Mouse (Mus musculus): ENCODE data around the gene Prkcg. TPM values are rescaled to one million over a fixed set of nuclear protein-coding genes. Genes with fewer than 3 reads are reported as not detected.

Gene Prkcg
- polyA plus RNA-seq (2014; fragmentation: Illumina TruSeq; extraction: RNeasy Lipid Tissue Mini Kit (QIAGEN cat#74804); ENCODE audit: low read depth, low replicate concordance): not detected

DNA sequence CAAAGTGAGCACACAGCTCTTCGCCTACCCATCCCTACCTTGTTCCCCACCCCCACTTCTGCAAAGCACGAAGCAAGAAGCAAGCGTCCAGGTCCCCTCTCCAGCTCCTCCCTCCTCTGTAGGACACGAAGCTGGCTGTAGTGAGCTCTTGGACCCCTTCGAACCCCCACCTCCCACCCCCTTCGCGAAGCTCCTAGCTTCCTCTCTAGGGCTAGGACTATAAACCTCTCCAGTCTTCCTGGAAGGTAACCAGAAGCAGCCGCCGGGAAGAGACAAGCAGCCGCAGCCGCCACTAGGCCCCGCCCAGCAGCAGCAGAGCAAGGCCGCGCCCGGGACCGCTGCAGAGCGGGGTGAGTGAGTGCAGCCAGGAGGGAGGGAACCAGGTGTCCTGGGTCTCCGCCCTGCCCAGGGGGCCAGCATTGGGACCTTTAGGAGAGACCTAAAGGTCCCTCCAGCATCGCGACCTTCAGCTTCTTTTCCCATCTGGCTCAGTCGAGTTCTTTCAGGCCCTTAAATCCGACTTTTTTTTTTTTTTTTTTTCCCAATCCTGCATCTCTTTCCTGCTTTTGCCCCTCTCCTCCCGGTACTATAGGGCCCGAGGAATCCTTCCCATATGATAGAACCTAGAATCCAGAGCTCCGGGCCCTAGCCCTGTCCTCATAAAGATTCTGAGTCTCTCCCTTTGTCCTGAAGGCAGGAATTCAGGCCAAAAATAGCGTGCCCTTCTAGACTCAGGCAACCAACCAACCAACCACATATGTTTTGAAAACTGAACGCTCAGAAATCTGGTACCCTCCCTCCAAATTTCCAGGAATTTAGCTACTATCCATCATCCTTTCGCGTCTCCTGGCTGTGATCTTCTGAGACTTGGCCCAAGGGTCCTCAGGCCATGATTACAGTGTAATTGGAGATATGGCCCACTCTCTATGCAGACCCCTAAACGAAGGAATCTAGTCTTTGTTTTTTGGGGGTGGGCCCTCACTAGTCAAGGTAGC is at the start of gene Prkcg, which contains the start of gene Myadm:
Gene Prkcg (plus strand): TSS at position 204 of the 995 bp plus-strand sequence.
Gene Myadm (plus strand): TSS at position 105 of the 995 bp plus-strand sequence.

DNA sequence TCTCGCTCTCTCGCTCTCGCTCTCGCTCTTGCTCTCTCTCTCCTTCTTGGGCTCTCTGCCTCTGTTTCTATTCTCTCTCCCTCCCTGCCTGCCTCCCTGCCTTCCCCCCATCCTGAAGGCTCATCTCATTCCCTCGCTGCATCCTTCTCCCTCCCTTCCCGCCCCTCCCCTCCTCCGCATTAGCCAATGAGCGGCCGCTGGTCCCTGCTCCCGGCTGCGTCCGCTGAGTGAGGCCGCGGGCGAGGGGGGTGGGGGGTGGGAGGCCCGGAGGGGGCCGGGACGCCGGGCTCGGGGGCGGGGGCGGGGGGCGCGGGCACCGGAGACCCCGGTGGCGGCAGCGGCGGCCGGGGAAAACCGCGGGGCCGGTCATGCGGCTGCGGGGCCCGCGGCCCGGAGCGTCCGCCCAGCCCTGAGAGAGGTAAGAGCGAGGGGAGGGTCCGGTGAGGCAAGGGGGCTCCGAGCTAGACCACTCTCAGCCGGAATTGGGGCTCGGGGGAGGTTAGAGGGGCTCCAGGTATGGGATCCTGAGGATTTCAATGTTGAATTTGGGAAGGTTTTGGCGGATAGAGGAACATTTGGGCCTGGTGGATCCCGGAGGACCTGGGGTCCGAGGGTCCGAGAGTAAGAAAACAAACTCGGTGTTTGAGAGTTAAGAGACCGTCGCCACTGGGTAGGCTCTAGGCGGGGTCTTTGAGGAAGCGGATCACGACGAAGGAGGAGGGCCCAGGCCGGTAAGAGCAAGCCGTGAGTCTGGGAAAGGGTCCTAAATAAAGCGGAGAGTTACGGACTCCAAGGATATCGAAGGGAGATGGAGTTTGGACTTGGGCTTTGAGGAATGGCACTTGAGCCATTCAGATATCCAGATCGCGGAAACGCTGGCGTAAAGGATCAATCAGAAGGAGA is 43.9 kb downstream of the Prkcg start, which contains the start of gene Cacng7:
Gene Cacng7 (plus strand): TSS at position 337 of the 903 bp plus-strand sequence.

Other genes with a start within 250 kb of the Prkcg start
- gene AU018091, start 120.0 kb upstream of the Prkcg start, polyA plus RNA-seq (2014; fragmentation: Illumina TruSeq; extraction: RNeasy Lipid Tissue Mini Kit (QIAGEN cat#74804); ENCODE audit: low read depth, low replicate concordance): not detected
- not detected for gene Nlrp12, start 39.4 kb upstream of the Prkcg start, polyA plus RNA-seq (2014; fragmentation: Illumina TruSeq; extraction: RNeasy Lipid Tissue Mini Kit (QIAGEN cat#74804); ENCODE audit: low read depth, low replicate concordance)
- gene Myadm, start 99 bp upstream of the Prkcg start, polyA plus RNA-seq (2014; fragmentation: Illumina TruSeq; extraction: RNeasy Lipid Tissue Mini Kit (QIAGEN cat#74804); ENCODE audit: low read depth, low replicate concordance): 43.0 TPM
- gene Cacng7, start 43.8 kb downstream of the Prkcg start, polyA plus RNA-seq (2014; fragmentation: Illumina TruSeq; extraction: RNeasy Lipid Tissue Mini Kit (QIAGEN cat#74804); ENCODE audit: low read depth, low replicate concordance): 0.24 TPM
- gene Cacng8, start 101.5 kb downstream of the Prkcg start, polyA plus RNA-seq (2014; fragmentation: Illumina TruSeq; extraction: RNeasy Lipid Tissue Mini Kit (QIAGEN cat#74804); ENCODE audit: low read depth, low replicate concordance): not detected
- not detected for gene Cacng6, start 135.0 kb downstream of the Prkcg start, polyA plus RNA-seq (2014; fragmentation: Illumina TruSeq; extraction: RNeasy Lipid Tissue Mini Kit (QIAGEN cat#74804); ENCODE audit: low read depth, low replicate concordance)
- 1.9 TPM for gene Tarm1, start 213.4 kb downstream of the Prkcg start, polyA plus RNA-seq (2014; fragmentation: Illumina TruSeq; extraction: RNeasy Lipid Tissue Mini Kit (QIAGEN cat#74804); ENCODE audit: low read depth, low replicate concordance)